Mouse (Mus musculus) heart, embryonic 14.5 days (tissue): ENCODE results near the gene 1700017N19Rik. TPM values are rescaled to one million over a fixed set of nuclear protein-coding genes. Genes with fewer than 3 reads are reported as not detected.

Source experiments
- ATAC-seq: fragments of 200-750 bp; cut with Nextera tagmentation; 2 replicates; pipeline ENCODE4 v1.8.0; 2017; ENCODE audit warnings: low read depth, moderate TSS enrichment; ENCODE audit not compliant: insufficient number of reproducible peaks, insufficient read depth, low FRiP score
- H3K27ac ChIP-seq, 2 experiments: fragments of 200-500 bp in 1 of 2; fragments of 300-500 bp in 1 of 2; sonication (generic) in 1 of 2; replicated peaks in 1 of 2; 2 replicates each; pipeline ENCODE4 v1.5.1; 2012 to 2014; ENCODE audit warnings: low read depth in 2 of 2, low read length in 2 of 2, control low read depth in 1 of 2, mild to moderate bottlenecking in 1 of 2, mixed read lengths in 1 of 2; ENCODE audit not compliant: control insufficient read depth in 1 of 2, insufficient read depth in 1 of 2
- H3K27me3 ChIP-seq: fragments of 300-500 bp; sonication (generic); 2 replicates; pipeline ENCODE4 v1.6.1; 2014; ENCODE audit warnings: mild to moderate bottlenecking, low read length, control low read depth; ENCODE audit not compliant: control insufficient read depth, insufficient read depth
- H3K36me3 ChIP-seq: fragments of 300-500 bp; sonication (generic); 2 replicates; pipeline ENCODE4 v1.6.1; 2014; ENCODE audit warnings: mild to moderate bottlenecking, control low read depth, low read length, mixed read lengths; ENCODE audit not compliant: control insufficient read depth, insufficient read depth
- H3K4me1 ChIP-seq, 2 experiments: fragments of 200-500 bp in 1 of 2; fragments of 300-500 bp in 1 of 2; sonication (generic) in 1 of 2; 2 replicates each; pipeline ENCODE4 v1.6.1; 2012 to 2014; ENCODE audit warnings: low read length in 2 of 2, control low read depth in 1 of 2, mixed read lengths in 1 of 2; ENCODE audit not compliant: control insufficient read depth in 2 of 2, insufficient read depth in 2 of 2
- H3K4me2 ChIP-seq: fragments of 300-500 bp; sonication (generic); 2 replicates; pipeline ENCODE4 v1.6.1; 2014; ENCODE audit warnings: mild to moderate bottlenecking, low read length
- H3K4me3 ChIP-seq, 2 experiments: fragments of 200-500 bp in 1 of 2; fragments of 300-500 bp in 1 of 2; sonication (generic) in 1 of 2; 2 replicates each; pipeline ENCODE4 v1.5.1; 2012 to 2014; ENCODE audit warnings: low read length in 2 of 2, mild to moderate bottlenecking in 2 of 2, control low read depth in 1 of 2, low read depth in 1 of 2, moderate library complexity in 1 of 2; ENCODE audit not compliant: control insufficient read depth in 1 of 2, insufficient read depth in 1 of 2
- H3K9ac ChIP-seq: fragments of 300-500 bp; sonication (generic); 2 replicates; pipeline ENCODE4 v1.6.1; 2014; ENCODE audit warnings: mild to moderate bottlenecking, low read length
- H3K9me3 ChIP-seq: fragments of 300-500 bp; sonication (generic); 2 replicates; pipeline ENCODE4 v1.6.1; 2016; ENCODE audit warnings: low read length, control low read depth; ENCODE audit not compliant: control insufficient read depth
- WGBS: fragments of 180-500 bp; shearing (Covaris S2); extraction: QIAGEN DNeasy Blood & Tissue Kit; methylation state at CpG from one replicate; pipeline ENCODE4 v1.1.7; 2014; 5-methylcytosine and 5-hydroxymethylcytosine counted together
- polyA plus RNA-seq: library from polyadenylated mRNA; unstranded; fragments of >200 nt; fragmentation: Nextera tagmentation; extraction: Ambion mirVana; gene quantifications from 2 replicates; pipeline ENCODE4 v1.2.1, GENCODE M21; 2014

The 1700017N19Rik gene
- polyA plus RNA-seq, 1 experiment from 2014 or later = not detected

DNA sequence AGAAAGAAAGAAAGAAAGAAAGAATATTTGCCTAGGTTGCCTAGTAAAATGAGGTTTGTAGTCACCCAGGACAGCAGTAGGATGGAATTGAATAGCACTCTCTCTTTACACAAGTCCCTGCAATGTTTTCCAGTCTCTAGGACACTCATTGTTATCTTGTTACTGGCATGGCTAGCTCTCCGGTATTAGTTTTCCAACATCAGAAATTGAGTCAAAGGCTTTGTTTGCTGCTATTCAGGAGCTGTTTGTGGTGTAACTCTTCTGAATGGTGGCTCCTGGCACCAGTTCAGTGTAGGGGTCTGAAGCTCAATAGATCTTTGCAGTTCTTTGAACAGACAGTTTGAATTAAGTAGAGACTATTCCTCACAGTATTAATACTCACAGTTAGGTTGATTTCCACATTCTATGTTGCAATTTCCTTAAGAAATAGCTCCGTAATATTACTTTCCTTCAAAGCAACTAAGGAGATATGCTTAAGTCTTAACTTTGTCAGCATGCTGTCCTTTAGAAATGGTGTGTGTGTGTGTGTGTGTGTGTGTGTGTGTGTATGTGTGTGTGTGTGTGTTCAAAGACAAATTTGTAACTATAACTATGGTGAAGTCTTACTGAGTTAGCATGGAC lies 71.8 kb downstream of the 1700017N19Rik start:
- Histone ChIP-seq H3K4me2 (no peak overlapping the region), H3K9ac (no peak overlapping the region), H3K4me1 (no peaks in the 10 kb centered on the region), H3K27me3 (no peaks in the 10 kb centered on the region), H3K9me3 (no peaks in the 10 kb centered on the region), H3K27ac (no peak overlapping the region), H3K4me3 (no peak overlapping the region), H3K36me3 (no peaks in the 10 kb centered on the region)
- no peak for ATAC-seq
- 73% methylated on average over 2 of the region's 2 CpGs for WGBS

Other genes starting within 250 kb of the 1700017N19Rik start
- gene Gm4302, start 249.6 kb upstream of the 1700017N19Rik start, polyA plus RNA-seq = not detected in 2 replicates
- gene Gm4303, start 244.5 kb upstream of the 1700017N19Rik start, polyA plus RNA-seq = not detected in 2 replicates
- gene Gm4305, start 239.4 kb upstream of the 1700017N19Rik start, polyA plus RNA-seq = not detected in 2 replicates
- gene Gm4307, start 229.1 kb upstream of the 1700017N19Rik start, polyA plus RNA-seq = not detected in 2 replicates
- gene Gm4312, start 207.9 kb upstream of the 1700017N19Rik start, polyA plus RNA-seq = not detected in 2 replicates
- 18.2 and 21.5 TPM in 2 replicates for gene Tmtc3, start 103.1 kb upstream of the 1700017N19Rik start, polyA plus RNA-seq
- gene Cep290, start 102.9 kb upstream of the 1700017N19Rik start, polyA plus RNA-seq = 2.4 and 4.2 TPM in 2 replicates
- gene 4930430F08Rik, start 61 bp upstream of the 1700017N19Rik start, polyA plus RNA-seq = 5.8 and 9.7 TPM in 2 replicates